Mouse (Mus musculus) frontal cortex, postnatal 25 days (tissue): ENCODE data around the gene Slc39a3.
"Not testable (repeated sequence)": the region's sequence is repeated elsewhere in the genome, so short reads cannot be mapped to it uniquely, and the experiment has no call there.

ENCODE experiments used
- DNase-seq, 2 experiments: peaks; one replicate each; pipeline ENCODE4 v3.0.0; 2022; ENCODE audit warnings: low spot score in 2 of 2

The Slc39a3 gene

DNA sequence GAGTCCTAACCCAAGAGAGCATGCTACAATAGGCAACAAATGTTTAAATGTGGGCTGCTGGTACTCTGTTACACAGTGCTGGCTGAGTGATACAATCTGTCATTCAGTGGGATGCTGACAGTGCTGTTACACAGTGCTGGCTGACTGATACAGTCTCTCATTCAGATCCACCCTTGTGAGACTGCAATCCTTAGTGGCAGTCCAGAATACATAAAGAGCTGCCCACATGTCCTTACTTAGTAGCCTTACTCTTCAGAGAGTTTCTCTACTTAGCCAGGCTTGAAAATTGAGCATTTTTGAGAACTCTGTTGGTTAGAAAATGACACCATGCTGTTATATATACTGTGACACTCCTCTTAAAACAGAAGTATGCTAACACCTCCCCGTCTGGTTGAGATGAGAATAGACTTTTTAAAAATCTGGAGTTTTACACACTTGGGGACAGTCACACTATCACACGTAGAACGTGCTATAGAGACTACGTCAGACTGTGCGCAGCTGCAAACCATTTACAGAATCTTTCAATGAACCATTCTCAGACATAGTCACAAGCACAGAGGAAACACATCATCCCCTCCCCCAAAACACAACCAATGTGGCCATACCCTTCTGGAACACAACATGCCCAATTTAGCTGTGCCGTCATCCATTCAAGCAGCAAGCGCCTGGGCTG lies 31.1 kb downstream of the Slc39a3 start:
- no peak for DNase-seq

DNA sequence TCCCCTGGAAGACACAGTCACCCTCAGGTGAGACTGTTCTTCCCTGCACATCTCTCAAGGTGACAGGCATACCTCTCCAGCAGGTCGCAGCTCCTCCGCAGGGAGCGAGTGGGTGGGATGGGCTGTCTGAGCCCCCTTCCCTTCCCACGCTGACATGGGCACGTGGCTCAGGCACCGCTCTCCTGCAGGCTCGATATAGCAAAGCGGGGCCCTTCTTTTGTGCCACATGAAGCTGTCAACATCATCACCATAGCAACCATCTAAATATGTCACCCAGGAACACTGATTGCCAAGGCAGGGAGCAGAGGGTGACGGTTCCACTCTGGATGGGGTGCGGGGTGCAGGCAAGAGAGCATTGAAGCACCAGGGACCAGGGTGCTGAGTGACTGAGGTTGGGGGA lies 36.1 kb downstream of the Slc39a3 start:
- DNase-seq: no peak

DNA sequence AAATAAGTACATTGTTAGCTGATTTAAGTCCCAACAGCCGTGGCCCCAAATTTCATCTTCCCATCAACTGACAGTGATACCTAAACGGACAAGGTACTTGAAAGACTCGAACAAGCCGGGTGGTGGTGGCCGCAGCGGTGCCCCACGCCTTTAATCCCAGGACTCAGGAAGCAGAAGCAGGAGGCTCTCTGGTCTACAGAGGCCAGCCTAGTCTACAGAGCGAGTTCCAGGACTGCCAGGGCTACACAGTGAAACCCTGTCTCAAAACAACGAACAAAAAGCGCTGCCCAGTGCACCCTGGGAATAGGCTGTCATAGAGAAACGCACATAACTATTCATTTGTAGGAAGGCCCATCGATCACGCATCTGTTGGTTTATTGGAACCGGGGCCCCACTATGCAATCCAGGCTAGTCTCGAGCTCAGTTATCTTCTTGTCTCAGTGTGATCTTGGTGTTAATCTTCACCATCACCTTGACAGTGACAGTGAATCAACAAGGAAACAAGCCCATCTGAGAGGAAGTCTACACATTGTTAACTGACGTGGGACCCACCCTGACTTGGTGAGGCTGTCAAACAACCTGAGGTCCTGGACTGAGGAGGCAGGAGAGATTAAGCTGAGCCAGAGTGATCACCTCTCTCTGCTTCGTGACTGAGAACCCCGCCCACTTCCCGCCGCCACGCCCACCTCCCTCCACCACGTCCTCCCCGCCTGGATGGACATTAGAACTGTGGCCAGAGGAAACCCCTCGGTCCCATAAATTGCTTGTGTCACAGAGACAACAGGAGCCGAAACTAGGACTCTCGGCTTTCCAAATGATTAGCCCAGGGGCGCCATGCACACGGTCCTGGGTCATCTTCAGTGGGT lies 36.8 kb downstream of the Slc39a3 start:
- DNase-seq: no peak

DNA sequence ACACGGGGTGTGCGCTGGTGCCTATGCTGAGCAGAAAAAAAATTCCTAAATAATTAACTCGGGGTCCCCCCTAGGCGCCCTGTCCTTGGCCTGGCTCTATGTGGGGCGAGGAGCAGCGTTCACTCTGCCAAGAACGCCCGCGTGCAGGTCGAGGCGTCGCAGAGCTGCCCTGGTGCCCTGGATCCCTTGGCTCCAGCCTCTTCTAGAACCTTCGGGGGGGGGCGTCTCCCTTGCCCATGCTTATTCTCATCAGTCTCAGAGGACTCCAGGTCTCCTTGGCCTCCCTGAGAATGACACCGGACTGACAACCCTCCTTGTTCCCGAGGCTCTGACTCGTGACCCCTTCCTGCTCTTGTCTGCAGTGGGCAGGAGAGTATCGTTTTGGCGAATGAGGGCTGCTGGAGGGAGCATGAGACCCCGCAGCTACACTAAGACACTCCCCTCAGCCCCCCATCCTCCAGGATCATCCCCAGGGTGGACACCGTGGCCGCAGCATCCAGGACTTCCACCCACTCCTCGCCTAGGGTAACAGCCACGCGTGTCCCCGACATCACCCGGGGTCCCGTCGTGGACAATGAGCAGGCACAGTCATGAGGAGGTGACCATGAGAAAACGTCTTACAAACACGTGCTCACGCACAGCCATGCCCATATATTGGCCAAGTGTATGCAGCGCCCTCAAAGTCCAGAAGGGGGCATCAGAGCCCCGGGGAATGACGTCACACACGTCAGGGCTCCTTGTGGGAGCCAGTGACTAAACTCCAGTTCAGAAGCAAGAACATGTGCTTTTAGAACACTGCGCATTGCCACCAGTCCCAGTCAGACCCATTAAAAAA lies 37.6 kb downstream of the Slc39a3 start:
- DNase-seq: peak; percentile 86 to 88

DNA sequence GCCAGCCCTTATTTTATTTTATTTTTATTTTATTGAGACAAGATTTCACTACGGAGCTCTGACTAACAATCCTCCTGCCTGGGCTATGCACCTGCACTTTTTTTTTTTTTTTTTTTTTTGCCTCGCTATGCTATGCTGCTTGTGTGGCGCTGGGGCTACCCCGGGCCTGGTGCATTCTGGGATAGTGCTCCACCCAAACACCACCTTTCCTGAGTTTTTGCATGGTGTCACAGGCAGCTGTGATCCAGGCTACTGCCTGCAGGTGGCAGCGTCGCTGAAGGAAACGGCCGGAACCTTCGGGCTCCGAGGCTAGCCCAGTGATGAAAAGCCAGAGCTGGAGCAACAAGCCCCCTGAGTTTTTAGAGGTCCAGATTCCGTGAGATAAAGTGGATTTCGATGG lies 38.4 kb downstream of the Slc39a3 start:
- peak in 1 of 2 experiments; percentile 63 for DNase-seq

DNA sequence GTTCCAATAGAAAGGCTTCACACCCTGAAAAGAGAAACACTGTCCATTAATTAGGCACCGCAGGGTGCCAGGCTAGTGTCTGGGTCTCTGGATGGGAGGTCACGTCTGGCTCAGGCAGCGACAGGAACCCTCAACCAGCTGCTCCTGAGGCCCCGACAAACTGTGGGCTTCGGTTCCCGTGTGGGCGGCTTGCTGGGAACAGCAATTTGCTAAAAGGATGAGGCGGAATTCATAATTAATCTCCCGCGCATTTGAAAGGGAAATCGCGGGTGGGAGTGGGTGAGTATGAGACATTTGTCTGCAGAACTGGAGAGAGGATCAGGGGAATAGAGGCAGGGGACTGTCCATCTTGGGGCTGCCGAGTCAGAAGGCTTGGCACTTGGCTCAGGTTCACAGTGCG lies 39.2 kb downstream of the Slc39a3 start:
- no peak for DNase-seq

DNA sequence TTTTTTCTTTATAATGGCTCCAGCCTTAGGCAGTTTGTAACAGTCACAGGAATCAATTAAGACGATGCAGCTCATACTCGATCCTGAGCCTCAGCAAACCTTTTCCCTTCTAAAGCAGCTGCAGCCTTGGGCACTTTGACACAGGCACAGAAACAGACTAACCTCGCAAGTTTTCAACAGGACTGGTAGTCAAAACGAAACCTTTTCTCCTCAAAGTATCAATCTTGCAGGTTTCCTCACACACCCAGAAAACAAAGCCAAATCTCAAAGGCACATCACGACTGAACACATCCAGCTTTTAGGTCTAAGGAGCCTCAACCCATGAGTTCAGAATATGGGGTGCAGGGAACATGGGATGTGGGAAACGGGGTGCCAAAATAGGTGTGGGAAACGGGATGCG lies 39.9 kb downstream of the Slc39a3 start:
- DNase-seq: no peak

DNA sequence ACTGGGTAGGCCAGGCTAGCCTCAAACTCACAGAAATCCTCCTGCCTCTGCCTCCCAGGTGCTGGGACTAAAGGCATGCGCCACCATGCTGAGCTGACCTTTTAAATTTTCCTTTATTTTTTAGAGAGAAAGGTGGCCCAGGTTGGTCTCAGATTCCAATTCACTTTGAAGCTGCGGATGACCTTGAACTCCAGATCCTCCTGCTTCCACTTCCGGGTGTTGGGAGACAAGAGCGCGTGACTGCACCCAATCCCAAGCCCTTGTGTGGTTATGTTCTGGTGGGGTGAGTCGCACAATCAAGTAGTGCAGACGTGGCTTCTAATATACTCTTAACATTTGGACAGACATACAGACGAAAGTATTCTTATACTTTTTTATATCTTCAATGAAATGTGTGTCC lies 40.7 kb downstream of the Slc39a3 start:
- DNase-seq: no peak

DNA sequence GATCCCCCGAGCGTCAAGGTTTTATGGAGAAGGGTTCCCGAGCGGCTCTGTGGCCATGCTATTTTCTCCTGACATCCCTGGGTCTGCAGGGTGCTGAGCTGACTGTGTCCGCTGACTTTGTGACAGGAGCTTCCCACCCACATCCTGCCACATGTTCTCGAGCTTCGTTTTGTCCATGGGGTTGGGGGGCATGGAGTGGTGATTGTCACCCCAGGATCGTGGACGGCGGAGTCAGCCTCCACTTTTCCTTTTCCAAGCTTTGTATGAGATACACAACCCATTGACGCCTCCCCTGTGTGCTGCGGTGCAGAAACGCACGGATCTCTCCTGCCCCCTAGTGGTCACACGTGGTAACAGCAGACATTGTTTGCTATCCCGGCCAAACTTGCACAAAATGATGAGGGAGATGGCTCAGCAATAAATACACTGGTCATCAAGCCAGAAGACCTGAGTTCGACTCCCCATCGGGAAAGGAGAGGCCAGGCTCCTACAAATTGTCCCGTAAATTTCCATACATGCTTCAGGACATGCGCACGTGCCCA lies 42.1 kb downstream of the Slc39a3 start:
- DNase-seq: peak; percentile 74 to 86

DNA sequence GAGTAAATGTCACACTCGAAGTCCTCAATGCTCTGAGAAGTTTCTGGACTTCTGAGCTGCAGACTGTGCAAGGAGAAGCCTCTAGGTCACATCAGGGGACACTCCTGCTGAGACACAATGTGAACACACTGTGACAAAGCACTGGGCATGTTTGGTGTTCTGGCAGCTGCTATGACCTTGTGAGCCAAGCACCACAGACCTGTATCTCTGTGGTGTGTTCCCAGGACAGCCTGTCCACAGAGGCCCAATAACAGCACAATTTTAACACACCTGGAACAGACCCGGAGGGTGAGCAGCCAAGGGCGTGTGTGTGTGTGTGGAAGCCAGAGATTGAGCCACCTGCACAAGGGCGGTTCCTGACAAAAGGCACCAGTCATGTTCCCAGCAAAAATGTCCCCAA lies 42.6 kb downstream of the Slc39a3 start:
- no peak for DNase-seq

DNA sequence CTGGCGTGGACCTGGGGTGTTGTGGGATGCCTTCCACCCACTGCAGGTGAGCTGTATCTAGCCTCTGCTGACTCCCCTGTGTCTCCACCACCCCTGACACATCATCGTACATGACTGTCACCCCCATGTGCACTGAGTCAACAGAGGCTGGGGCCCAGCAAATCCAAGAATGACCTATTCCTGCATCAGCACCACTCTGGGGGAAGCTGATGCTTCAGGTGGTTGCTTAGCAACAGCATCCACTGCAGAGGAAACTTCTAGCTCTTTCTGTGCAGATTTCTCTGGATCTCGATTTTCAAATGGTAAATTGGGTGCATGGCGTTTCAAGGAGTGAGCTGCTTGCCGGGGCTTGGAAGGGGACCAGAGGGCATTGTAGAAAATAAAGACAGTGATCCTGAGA lies 44.0 kb downstream of the Slc39a3 start:
- no peak for DNase-seq

DNA sequence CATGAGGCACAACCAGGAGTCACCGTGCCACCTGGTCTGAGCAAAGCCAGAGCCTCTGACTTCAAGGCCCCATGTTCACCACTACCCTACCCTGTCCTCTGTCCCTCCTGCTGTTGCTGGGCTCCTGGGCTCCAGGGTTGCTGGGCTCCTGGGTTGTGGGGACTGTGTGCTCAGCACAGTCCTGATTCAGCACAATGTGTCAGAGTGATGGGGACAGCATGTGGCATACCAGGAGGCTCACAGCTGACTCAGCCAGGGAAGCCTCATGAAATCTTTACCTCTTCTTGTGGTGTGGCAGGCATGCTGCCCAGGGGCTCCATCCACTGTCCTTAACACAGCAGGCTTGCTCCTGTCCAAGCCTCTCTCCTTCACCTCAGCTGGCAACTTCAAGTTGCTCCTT lies 45.3 kb downstream of the Slc39a3 start:
- no peak for DNase-seq

DNA sequence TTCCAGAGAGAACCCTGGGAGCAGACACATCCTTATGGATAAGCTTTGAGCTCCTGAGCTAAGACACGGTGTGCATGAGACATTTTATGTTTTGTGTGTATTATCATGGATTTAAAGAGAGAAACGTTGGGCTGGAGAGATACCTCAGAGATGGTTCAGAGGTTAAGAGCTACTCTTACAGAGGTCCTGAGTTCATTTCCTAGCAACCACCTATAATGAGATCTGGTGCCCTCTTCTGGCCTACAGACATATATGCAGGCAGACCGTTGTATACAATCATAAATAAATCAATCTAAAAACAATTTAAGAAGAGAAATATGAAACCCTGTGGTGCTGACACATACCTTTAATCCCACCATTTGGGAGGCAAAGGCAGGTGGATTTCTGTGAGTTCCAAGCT lies 46.2 kb downstream of the Slc39a3 start:
- DNase-seq: no peak

DNA sequence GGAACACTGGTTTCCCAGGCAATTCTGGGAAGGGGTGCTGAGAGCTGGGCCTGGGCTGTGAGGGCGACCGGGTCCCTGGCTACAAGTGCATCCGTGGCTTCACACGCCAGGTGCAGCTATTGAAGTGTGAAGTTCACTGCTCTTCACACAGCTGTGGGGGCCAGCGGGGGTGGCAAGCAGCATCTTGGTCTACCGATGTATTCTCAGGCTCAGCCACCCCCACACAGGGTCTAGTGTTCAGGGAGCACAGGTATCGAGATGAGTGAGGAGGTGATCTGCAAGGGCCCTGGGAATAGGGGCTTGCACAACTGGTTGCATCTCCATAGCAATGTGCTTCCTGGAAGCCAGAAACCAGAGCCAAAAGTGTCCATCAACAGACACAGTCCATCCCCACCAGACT lies 46.8 kb downstream of the Slc39a3 start:
- no peak for DNase-seq

DNA sequence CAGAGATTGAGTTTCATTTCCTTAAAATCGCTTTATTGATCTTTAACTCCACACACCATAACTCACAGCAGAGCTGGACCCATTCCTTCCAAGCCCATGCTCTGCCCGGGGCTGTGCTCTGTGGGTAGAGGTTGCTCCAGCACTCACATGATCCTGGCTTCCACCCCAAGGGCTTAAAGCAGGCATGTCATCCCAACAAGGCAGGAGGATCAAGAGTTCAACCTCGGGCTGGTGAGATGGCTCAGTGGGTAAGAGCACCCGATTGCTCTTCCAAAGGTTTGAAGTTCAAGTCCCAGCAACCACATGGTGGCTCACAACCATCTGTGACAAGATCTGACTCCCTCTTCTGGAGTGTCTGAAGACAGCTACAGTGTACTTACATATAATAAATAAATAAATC lies 47.4 kb downstream of the Slc39a3 start:
- DNase-seq: not testable (repeated sequence)

DNA sequence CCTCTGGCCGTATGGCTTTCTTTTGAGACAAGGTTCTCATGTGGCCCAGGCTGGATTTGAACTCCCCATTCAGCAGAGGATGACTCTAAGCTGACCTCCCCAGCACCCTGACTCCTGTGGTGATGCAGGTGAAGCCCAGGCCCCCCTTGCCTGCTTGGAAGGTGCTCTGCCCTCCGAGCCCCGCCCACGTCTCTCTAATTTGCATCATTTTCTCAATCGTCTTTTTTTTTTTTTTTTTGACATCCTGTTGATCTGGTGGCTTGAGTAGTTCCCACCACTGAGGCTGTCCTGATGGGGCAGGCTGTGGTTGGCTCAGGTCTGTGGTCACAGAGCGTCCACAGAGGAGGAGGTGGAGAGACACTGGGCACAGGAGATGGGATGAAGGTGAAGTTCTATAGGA lies 47.8 kb downstream of the Slc39a3 start:
- DNase-seq: no peak

DNA sequence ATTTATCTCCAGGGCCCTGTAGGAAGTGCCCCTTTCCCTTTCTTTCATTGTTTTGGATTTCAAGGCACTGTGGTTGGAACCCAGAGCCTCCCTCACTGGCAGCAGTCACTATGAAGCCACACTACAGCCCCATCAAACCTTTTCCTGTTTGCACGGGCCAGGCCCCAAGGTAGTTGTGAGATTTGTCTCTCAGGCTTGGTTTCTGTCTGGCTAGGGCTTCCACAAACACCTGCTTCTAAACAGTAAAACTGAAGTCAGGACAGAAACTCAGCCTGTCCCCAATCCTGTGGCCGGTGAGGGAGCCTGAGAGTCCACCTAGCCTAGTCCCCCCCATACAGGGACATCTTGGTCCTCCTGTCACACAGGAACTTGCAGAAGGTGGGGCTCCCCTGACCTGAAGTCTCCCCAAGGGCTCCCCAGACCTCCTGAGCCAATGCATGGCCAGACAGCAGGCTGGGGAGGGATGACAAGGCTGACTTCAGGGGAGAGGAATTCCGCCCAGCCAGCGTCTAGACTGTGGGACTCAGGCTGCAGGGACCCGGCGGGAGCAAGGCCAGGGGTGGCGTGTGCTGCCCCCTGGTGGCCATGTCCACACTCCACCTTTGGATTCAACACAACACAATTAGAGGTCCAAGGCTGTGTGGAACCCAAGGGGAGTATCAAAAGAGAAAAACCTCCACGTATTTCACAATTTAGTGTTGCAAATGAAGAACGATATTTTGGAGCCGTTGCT lies 49.4 kb downstream of the Slc39a3 start:
- peak in 1 of 2 experiments; percentile 58 for DNase-seq

DNA sequence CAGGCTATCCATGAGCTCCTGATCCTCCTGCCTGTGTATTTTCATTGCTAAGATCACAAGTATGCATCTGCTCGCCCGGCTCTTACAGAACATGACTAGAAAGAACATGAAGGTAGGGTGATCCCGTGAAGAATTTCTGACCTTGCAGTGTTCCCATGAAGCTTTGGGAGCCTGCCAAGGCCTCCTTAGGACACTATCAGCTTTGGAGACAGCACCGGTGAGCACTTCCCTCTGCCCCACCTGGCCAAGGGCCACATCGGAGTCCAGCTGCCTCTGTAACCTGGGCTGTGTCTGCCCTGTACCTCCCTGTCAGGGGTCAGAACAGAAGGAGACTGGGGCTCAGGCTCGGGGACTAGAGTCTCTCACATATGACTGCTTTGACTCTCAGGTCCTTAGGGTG lies 50.5 kb downstream of the Slc39a3 start:
- DNase-seq: no peak

DNA sequence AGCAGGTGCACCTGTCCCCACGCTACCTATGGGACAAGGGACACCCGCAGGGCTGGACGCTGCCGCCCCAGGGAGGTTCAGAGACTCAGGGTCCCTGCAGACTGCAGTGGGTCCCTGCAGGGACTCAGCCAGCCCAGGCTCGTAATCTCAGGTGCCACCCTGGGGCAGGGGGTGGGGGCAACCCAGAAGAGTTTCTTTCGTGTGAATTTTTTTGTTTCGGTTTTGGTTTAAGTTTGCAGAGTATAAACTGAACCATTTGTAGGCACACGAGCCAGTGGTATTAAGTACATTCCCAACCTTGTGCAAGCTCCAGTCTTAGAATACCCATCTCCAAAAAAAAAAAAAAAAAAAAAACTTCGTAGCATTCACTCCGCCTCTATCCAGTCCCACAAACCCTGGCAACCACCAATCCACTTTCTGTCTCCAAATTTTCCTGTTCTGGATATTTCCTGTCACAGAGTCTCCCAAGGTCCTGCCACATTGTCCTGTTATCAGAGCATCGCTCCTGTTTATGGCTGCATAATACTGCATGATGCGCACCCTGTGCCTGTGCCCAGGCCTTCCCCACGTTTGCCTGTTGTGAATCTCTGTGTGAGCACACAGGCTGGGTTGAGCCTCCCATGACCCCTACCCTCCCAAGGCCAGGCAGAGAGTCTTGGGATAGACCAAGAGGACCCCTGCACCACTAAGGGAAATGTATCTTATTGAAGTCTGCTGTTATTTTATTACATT lies 51.1 kb downstream of the Slc39a3 start:
- no peak for DNase-seq

DNA sequence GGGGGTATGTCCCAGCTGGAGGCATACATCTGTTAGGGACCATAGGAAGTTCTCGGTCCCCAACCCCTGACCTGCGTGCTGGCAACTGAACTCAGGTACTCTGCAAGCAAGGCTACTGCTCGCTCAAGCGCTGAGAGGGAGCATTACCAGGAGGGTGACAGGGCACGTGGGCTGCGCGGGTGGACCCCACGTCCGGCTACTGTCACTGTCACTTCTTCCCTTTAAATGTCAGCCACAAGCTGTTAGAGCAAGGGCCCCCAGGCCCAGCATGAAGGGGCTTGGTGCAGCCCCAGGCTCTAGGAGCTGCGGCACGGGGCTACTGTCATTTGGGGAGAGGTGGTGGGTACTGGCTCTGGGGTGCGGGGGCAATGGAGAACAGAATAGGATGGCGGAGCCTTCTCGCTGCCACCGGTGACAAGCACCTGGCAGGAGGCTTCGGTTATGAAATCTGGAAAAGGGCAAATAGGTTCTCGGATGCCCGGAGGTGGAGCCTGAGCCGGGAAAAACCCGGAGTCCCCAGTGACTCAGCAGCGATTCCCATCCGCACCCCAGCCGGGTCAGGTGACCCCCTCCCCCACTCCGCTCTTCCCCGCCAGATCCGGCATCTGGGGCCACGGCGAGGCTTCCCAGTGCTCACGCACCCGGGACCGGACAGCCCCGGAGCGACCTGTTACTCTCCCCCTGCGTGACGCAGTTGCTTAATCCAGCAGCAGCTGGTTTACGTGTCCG lies 51.8 kb downstream of the Slc39a3 start:
- no peak for DNase-seq
